Mouse (Mus musculus) neural tube, embryonic 13.5 days (tissue): ENCODE results near the gene Ccdc97. TPM values are rescaled to one million over a fixed set of nuclear protein-coding genes. Genes with fewer than 3 reads are reported as not detected.

ENCODE experiments used
- ATAC-seq: fragments of 200-750 bp; cut with Nextera tagmentation; 2 replicates; pipeline ENCODE4 v1.8.0; 2017; ENCODE audit warnings: low read depth, mild to moderate bottlenecking, moderate TSS enrichment, moderate library complexity
- H3K27ac ChIP-seq: fragments of 300-500 bp; sonication (generic); replicated peaks from 2 replicates; pipeline ENCODE4 v1.5.1; 2015; ENCODE audit warnings: moderate library complexity, mild to moderate bottlenecking, inconsistent platforms
- H3K27me3 ChIP-seq: fragments of 300-500 bp; sonication (generic); 2 replicates; pipeline ENCODE4 v1.6.1; 2015; ENCODE audit warnings: mild to moderate bottlenecking, inconsistent platforms
- H3K36me3 ChIP-seq: fragments of 300-500 bp; sonication (generic); 2 replicates; pipeline ENCODE4 v1.6.1; 2015; ENCODE audit warnings: mild to moderate bottlenecking, inconsistent platforms
- H3K4me1 ChIP-seq: fragments of 300-500 bp; sonication (generic); replicated peaks from 2 replicates; pipeline ENCODE4 v1.6.1; 2015; ENCODE audit warnings: inconsistent platforms
- H3K4me2 ChIP-seq: fragments of 300-500 bp; sonication (generic); 2 replicates; pipeline ENCODE4 v1.6.1; 2015; ENCODE audit warnings: inconsistent platforms, mild to moderate bottlenecking, moderate library complexity
- H3K4me3 ChIP-seq: fragments of 300-500 bp; sonication (generic); 2 replicates; pipeline ENCODE4 v1.5.1; 2015; ENCODE audit warnings: mild to moderate bottlenecking, inconsistent platforms
- H3K9ac ChIP-seq: fragments of 300-500 bp; sonication (generic); 2 replicates; pipeline ENCODE4 v1.6.1; 2015; ENCODE audit warnings: moderate library complexity, mild to moderate bottlenecking, inconsistent platforms
- H3K9me3 ChIP-seq: fragments of 300-500 bp; sonication (generic); 2 replicates; pipeline ENCODE4 v1.6.1; 2016; ENCODE audit warnings: inconsistent platforms
- WGBS: fragments of 180-500 bp; shearing (Covaris S2); methylation state at CpG from one replicate; pipeline ENCODE4 v1.1.7; 2015; 5-methylcytosine and 5-hydroxymethylcytosine counted together
- polyA plus RNA-seq: library from polyadenylated mRNA; unstranded; fragments of >200 nt; fragmentation: Nextera tagmentation; extraction: Ambion mirVana; gene quantifications from 2 replicates; pipeline ENCODE4 v1.2.1, GENCODE M21; 2015

Ccdc97 gene
- polyA plus RNA-seq, 1 experiment from 2014 or later, result 33.0 TPM

GRCm38 (mm10) chr7:25685926-25686470, 32.9 kb downstream of the Ccdc97 start:
- Histone ChIP-seq H3K27me3 (peaks cover 65% of the 10 kb centered on the region), H3K4me2 (peak overlapping the region; percentile 59), H3K36me3 (no peaks in the 10 kb centered on the region), H3K4me1 (peaks cover 56% of the 10 kb centered on the region), H3K4me3 (peak overlapping the region; percentile 44; the same call in 1 of the 2 replicates), H3K27ac (no peak overlapping the region), H3K9me3 (no peaks in the 10 kb centered on the region), H3K9ac (no peak overlapping the region)
- no peak for ATAC-seq
- 65% methylated on average over 21 of the region's 21 CpGs for WGBS

DNA sequence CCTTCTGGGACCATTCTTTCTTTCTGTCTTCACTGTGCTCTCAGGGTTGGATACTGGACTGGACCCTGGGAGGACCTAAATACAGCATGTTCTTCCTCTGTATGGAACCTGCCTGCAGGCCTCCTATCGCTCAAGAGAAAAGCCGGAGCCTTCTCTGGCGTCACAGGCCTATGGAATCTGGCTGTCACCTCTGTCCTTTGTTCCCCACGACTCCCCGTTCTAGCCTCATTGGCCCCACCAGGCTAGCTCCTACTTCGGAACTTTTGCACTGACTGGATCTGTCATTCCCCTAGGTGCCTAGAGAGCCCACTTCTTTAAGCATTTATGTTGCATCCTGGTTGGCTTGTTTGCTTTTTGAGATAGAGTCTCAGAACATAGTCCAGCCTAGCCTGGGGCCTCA, 34.2 kb downstream of the Ccdc97 start:
- Histone ChIP-seq H3K27ac (no peak overlapping the region), H3K4me3 (no peak overlapping the region), H3K27me3 (peaks cover 51% of the 10 kb centered on the region), H3K36me3 (no peaks in the 10 kb centered on the region), H3K9me3 (no peaks in the 10 kb centered on the region), H3K9ac (no peak overlapping the region), H3K4me1 (peaks cover 63% of the 10 kb centered on the region), H3K4me2 (no peak overlapping the region)
- ATAC-seq, result no peak
- 84% methylated on average over 6 of the region's 6 CpGs for WGBS

- Histone ChIP-seq H3K4me3 (no peak overlapping the region), H3K27me3 (peaks cover 48% of the 10 kb centered on the region), H3K4me2 (no peak overlapping the region), H3K27ac (no peak overlapping the region), H3K9me3 (no peaks in the 10 kb centered on the region), H3K9ac (no peak overlapping the region), H3K36me3 (no peaks in the 10 kb centered on the region), H3K4me1 (peaks cover 53% of the 10 kb centered on the region)
- 68% methylated on average over 7 of the region's 7 CpGs for WGBS
- no peak for ATAC-seq
Measured at GRCm38 (mm10) chr7:25683474-25684180, 35.3 kb downstream of the Ccdc97 start.

DNA sequence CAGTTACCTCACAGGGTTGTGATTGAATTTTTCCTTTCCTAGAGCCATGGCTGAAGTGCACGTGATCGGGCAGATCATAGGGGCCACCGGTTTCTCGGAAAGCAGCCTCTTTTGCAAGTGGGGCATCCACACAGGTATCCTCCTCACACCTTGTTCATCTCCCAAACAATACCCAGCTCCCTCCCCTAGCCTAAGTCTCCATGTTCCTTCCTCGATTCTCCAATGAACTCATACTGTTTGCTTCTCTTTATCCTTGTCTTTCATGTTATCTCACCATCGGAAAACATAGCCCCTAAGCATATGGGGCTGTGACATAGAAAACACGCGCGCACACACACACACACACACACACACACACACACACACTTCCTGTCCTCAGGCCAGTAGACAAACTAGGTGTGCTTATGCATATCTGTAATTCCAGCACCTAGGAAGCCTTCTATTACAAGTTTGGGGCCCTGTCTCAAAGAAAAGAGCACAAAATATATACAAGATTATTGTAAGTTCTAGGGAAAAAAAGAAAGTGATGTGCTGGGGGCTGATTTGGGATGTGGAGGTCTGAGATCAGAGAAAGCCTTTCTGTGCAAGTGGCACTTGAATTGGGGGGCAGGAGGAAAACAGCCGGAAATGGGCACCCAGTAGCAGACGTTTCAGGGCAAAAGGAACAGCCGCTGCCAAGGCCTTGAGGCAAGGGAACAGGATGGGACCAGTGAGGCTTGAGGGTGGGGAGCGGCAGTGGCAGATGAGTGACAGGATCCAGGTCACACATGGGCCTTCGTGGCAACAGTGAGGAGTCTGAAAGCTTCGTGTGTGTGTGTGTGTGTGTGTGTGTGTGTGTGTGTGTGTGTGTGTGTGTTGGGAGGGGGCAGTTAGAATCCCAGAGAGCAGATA, 37.3 kb downstream of the Ccdc97 start:
- Histone ChIP-seq H3K9ac (peak overlapping the region; percentile 69), H3K9me3 (no peaks in the 10 kb centered on the region), H3K27ac (peak overlapping the region; percentile 94), H3K4me1 (peaks cover 38% of the 10 kb centered on the region), H3K27me3 (peaks cover 32% of the 10 kb centered on the region), H3K4me3 (peak overlapping the region; percentile 49), H3K36me3 (no peaks in the 10 kb centered on the region), H3K4me2 (peak overlapping the region; percentile 55)
- 59% methylated on average over 15 of the region's 15 CpGs for WGBS
- ATAC-seq, result peak; percentile 9; the same call in 1 of the 2 replicates

DNA sequence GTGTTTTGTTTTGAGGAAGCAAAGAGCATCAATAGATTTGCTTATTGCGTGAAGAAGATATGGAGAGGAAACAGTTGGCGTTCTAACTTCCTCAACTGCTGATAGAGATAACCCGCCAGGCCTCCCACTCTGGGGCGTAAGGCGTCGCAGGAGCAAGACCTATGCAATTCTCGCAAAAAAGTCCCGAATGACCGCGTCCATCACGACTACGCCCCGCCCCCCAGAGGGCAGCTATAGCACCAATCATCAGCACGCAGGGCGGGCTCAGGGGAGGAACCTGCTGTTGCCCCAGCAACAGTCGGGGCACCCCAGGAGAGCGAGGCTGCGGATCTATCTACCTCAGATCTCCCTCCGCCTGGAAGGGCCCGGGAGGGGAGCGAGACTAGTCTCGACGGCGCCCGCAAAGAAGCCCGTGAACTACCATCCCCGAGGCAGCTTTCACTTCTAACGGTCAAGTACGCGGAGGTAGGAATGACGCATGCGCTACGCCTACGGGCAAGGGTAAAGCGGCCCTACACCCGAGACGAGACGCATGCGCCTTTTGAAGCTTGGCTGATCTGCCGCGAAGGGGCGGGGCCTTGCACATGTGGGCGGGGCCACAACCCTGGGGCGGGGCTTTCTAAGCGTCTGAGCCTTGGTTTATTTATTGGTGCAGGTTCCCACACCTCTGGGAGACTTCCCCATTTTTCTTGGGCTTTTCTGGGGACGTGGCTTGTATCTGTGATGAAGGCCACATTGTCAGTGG, 38.2 kb downstream of the Ccdc97 start, which contains the start of gene B9d2:
TSS of gene B9d2 (plus strand) at position 267 of the 745 bp plus-strand sequence.
- Histone ChIP-seq H3K4me2 (peak within 1 kb of the TSS; percentile 55), H3K27ac (peak within 1 kb of the TSS; percentile 94), H3K9ac (peak within 1 kb of the TSS; percentile 69), H3K27me3 (peaks cover 32% of the 10 kb centered on the region), H3K36me3 (no peaks in the 10 kb centered on the region), H3K4me3 (peak within 1 kb of the TSS; percentile 49), H3K9me3 (no peaks in the 10 kb centered on the region), H3K4me1 (peaks cover 33% of the 10 kb centered on the region)
- peak; percentile 91 for ATAC-seq
- WGBS, result under 1% methylated on average over 46 of the region's 46 CpGs

DNA sequence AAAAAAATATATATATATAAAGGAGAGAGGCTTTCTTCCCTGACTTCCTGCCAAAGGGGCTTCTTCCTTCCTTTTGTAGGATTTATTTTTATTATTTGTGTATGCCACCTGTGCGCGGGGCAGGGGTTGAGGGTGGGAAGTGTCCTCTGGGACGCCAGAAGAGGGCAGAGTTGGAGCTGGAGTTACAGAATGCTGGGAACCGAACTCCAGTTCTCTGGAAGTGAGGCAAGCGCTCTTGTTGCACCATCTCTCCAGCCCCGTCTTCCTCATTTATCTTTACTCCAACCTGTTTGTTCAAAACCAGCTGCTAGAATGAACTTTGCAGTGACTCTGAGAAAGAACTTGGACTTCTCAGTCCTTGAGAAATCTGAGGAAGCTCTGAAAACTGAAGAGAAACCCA, 38.9 kb downstream of the Ccdc97 start:
- no peaks in the 10 kb centered on the region for H3K36me3 ChIP-seq
- no peak for ATAC-seq
- H3K4me2 ChIP-seq, result peak overlapping the region; percentile 55
- peak overlapping the region; percentile 49 for H3K4me3 ChIP-seq
- H3K4me1 ChIP-seq, result peaks cover 39% of the 10 kb centered on the region
- no peaks in the 10 kb centered on the region for H3K9me3 ChIP-seq
- 8% methylated on average over 6 of the region's 6 CpGs for WGBS
- peak overlapping the region; percentile 94; the same call in 1 of the 2 replicates for H3K27ac ChIP-seq
- H3K9ac ChIP-seq, result peak overlapping the region; percentile 69; the same call in 1 of the 2 replicates
- H3K27me3 ChIP-seq, result peaks cover 32% of the 10 kb centered on the region

DNA sequence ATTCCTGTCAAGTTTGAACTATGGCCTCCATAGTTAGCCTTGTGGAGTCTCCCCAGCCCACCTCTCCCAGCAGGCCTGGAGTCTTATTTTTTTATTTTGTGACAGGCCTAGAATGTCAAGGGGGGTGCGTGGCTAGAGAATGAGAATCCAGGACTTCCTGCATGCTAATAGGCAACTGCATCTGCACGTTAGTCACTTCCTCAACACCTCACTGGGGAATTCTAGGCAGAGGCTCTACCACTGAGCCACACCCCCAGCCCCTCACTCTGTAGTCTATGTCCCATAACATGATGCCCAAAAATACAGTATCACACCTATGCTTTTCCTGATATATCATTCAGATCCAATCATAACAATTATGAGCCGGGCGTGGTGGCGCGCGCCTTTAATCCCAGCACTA, 41.9 kb downstream of the Ccdc97 start:
- Histone ChIP-seq H3K27ac (peak overlapping the region; percentile 78), H3K27me3 (peaks cover 48% of the 10 kb centered on the region), H3K9ac (no peak overlapping the region), H3K4me1 (peaks cover 41% of the 10 kb centered on the region), H3K9me3 (no peaks in the 10 kb centered on the region), H3K4me3 (no peak overlapping the region), H3K36me3 (no peaks in the 10 kb centered on the region), H3K4me2 (no peak overlapping the region)
- ATAC-seq, result no peak
- WGBS, result 89% methylated on average over 7 of the region's 7 CpGs

GRCm38 (mm10) chr7:25676085-25676781, 42.7 kb downstream of the Ccdc97 start:
- no peak overlapping the region for H3K4me3 ChIP-seq
- peaks cover 48% of the 10 kb centered on the region for H3K27me3 ChIP-seq
- H3K4me2 ChIP-seq, result no peak overlapping the region
- H3K9ac ChIP-seq, result no peak overlapping the region
- 37% methylated on average over 15 of the region's 15 CpGs for WGBS
- ATAC-seq, result peak; percentile 54
- no peaks in the 10 kb centered on the region for H3K36me3 ChIP-seq
- H3K27ac ChIP-seq, result peak overlapping the region; percentile 78
- H3K9me3 ChIP-seq, result no peaks in the 10 kb centered on the region
- H3K4me1 ChIP-seq, result peaks cover 33% of the 10 kb centered on the region

DNA sequence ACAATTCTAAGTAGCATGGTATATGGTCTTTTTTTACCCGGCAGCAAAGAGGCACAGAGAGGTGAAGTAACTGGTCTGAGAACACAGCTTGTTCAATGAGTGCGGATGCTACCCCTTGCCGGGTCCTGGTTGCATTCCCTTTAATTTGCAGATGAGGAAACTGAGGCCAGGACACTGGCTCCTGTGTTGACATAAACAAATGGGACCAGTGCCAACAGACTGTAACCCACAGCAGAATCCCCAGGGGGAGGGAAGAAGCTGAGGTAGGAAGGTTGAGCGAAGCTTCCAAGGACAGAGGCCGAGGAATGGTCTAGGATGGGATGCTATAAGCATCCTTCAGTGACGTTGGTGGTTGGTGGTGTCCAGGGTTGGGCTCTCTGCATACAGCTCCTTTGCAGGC, 43.5 kb downstream of the Ccdc97 start:
- peak overlapping the region; percentile 43 for H3K4me3 ChIP-seq
- H3K9me3 ChIP-seq, result no peaks in the 10 kb centered on the region
- WGBS, result 35% methylated on average over 6 of the region's 6 CpGs
- H3K27me3 ChIP-seq, result peaks cover 48% of the 10 kb centered on the region
- no peak overlapping the region for H3K9ac ChIP-seq
- H3K4me2 ChIP-seq, result peak overlapping the region; percentile 65
- no peak for ATAC-seq
- H3K27ac ChIP-seq, result no peak overlapping the region
- H3K4me1 ChIP-seq, result peaks cover 30% of the 10 kb centered on the region
- H3K36me3 ChIP-seq, result no peaks in the 10 kb centered on the region

GRCm38 (mm10) chr7:25674719-25675300, 44.1 kb downstream of the Ccdc97 start, which contains the start of gene Tmem91:
Gene Tmem91, minus strand, starts transcription at chr7:25675166.
- peak; percentile 28 for ATAC-seq
- Histone ChIP-seq H3K9me3 (no peaks in the 10 kb centered on the region), H3K27ac (no peak within 1 kb of the TSS), H3K9ac (peak within 1 kb of the TSS; percentile 70), H3K36me3 (no peaks in the 10 kb centered on the region), H3K27me3 (peaks cover 48% of the 10 kb centered on the region), H3K4me3 (peak within 1 kb of the TSS; percentile 43), H3K4me2 (peak within 1 kb of the TSS; percentile 65), H3K4me1 (peaks cover 25% of the 10 kb centered on the region)
- WGBS, result 3% methylated on average over 29 of the region's 29 CpGs

DNA sequence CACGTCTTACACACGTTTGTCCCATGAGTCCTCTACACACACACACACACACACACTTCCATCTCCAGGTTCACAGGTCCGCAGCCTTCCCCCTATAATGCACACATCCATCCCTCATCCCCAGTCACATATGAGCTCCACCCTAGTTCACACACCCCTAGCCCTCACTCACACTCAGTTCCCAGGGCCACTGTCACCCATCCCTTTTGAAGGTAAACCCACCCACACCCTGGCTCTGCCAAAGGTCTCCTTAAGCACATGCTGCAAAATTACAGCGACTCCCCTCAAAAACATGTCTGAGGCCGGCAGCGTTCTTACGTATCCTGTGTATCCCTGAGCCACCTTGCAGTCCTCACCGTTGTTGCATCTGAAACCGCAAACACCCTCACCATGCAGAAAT, 44.6 kb downstream of the Ccdc97 start:
- 32% methylated on average over 9 of the region's 9 CpGs for WGBS
- 0 out of 2 replicates have a peak, but pooled peaks cover under 1% of the 10 kb centered on the region for H3K36me3 ChIP-seq
- peak overlapping the region; percentile 43 for H3K4me3 ChIP-seq
- H3K9me3 ChIP-seq, result no peaks in the 10 kb centered on the region
- peak overlapping the region; percentile 65 for H3K4me2 ChIP-seq
- H3K9ac ChIP-seq, result peak overlapping the region; percentile 70
- peaks cover 48% of the 10 kb centered on the region for H3K27me3 ChIP-seq
- peaks cover 23% of the 10 kb centered on the region for H3K4me1 ChIP-seq
- no peak for ATAC-seq
- no peak overlapping the region for H3K27ac ChIP-seq
